Mouse (Mus musculus) kidney, postnatal 0 days (tissue): ENCODE measurements at regions not wholly inside any gene's neighbourhood (a gene's known extent, or its start where the extent isn't known, plus 50 kb on each side); places are given as distances from the start of the nearest gene placed in this dataset.

Experiments used
- ATAC-seq: fragments of 200-750 bp; cut with Nextera tagmentation; replicated peaks from 2 replicates; pipeline ENCODE4 v1.8.0; 2017; ENCODE audit warnings: low read depth, moderate number of reproducible peaks, moderate TSS enrichment, moderate library complexity; ENCODE audit not compliant: low FRiP score
- DNase-seq: peaks from one replicate; pipeline ENCODE4 v3.0.0-alpha.2; 2016; ENCODE audit warnings: low spot score
- H3K27ac ChIP-seq: fragments of 300-500 bp; sonication (generic); 2 replicates; pipeline ENCODE4 v1.5.1; 2014; ENCODE audit warnings: mild to moderate bottlenecking
- H3K27me3 ChIP-seq: fragments of 300-500 bp; sonication (generic); 2 replicates; pipeline ENCODE4 v1.6.1; 2014; ENCODE audit warnings: low read length, mixed read lengths; ENCODE audit not compliant: insufficient read depth
- H3K36me3 ChIP-seq: fragments of 300-500 bp; sonication (generic); 2 replicates; pipeline ENCODE4 v1.6.1; 2014; ENCODE audit warnings: low read length, mixed read lengths; ENCODE audit not compliant: insufficient read depth
- H3K4me1 ChIP-seq: fragments of 300-500 bp; sonication (generic); replicated peaks from 2 replicates; pipeline ENCODE4 v1.6.1; 2014; ENCODE audit warnings: antibody characterized with exemption, low read length, mixed read lengths; ENCODE audit not compliant: insufficient read depth
- H3K4me2 ChIP-seq: fragments of 300-500 bp; sonication (generic); 2 replicates; pipeline ENCODE4 v1.6.1; 2014; ENCODE audit warnings: mild to moderate bottlenecking, low read length, moderate library complexity, mixed read lengths
- H3K4me3 ChIP-seq: fragments of 300-500 bp; sonication (generic); replicated peaks from 2 replicates; pipeline ENCODE4 v1.5.1; 2014; ENCODE audit warnings: low read depth, low read length
- H3K9ac ChIP-seq: fragments of 300-500 bp; sonication (generic); 2 replicates; pipeline ENCODE4 v1.6.1; 2014; ENCODE audit warnings: low read depth, low read length
- H3K9me3 ChIP-seq: fragments of 300-500 bp; sonication (generic); replicated peaks from 2 replicates; pipeline ENCODE4 v1.6.1; 2016; ENCODE audit warnings: low read length, inconsistent platforms, mixed read lengths
- CTCF ChIP-seq: IDR thresholded peaks from 2 replicates; pipeline ENCODE4 v1.5.1; 2016; ENCODE audit warnings: antibody characterized with exemption, low read depth, mild to moderate bottlenecking, moderate library complexity
- WGBS: fragments of 180-500 bp; shearing (Covaris S2); extraction: QIAGEN DNeasy Blood & Tissue Kit; methylation state at CpG from one replicate; pipeline ENCODE4 v1.1.7; 2014; 5-methylcytosine and 5-hydroxymethylcytosine counted together

DNA sequence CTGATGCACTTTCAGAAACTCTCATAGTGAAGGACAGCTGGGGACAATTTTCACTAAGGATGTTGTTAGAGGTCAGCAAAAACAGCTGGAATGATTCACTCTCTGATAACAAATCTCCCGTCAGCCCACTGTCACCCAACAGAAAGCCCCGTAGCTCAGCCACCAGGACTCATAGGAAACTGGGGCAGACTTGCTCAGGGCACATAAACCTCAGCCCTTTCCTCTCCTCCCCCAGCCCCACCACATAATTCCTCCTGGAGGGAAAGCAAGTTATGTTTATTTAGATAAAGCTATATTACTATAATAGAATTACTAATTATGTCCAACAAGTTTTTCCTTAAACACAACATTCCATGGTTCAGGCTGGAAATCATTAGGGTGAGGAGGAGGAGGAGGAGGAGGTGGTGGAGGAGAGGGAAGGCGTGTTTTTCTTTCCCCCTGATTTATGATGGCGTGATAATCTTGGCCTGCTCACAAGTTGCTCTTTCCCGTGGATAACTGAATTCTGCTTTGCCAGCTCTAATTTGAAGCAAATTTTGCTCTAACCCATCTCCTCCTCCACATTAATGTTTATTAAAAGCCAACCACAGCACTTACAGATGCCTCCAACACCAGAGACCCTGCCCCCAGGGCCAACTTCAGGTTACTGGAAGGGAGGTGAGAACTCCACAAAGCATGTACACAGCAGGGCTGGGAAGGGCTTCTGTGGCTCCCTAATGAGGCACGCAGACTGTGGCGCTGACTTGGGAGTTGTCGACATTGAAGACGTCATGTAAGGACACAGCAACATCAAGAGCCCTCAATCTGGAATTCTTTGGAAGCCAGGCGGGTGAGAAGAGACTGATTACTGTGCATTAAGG, 475.8 kb downstream of the Dhx35 start:
- peak; percentile 63 for DNase-seq
- 24% methylated on average over 10 of the region's 10 CpGs for WGBS
- ATAC-seq = 0 out of 2 replicates have a peak, but pooled peaks have one; percentile 43

DNA sequence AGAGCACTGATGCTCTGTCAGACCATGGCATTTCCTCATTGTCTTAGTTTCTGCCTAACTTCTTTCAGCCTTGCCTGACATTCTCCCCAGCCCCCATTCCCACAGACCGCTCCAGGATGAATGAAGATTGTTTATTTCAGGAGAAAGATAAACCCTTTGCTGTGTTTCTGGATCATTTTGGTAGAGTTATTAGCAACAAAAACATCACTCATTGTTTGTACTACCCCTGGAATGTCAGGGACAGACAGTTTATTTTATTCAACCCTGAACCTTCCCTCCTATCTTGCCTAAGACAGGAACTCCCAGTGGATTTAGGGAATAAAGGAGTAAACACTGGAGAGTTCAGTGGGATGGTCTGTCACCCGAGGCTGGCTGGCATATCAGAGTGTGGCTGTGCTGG, 484.3 kb downstream of the Dhx35 start:
- no peaks in the 10 kb centered on the region for H3K4me1 ChIP-seq
- 36% methylated on average over 2 of the region's 2 CpGs for WGBS
- DNase-seq = no peak
- no peak overlapping the region for H3K27ac ChIP-seq
- H3K27me3 ChIP-seq = no peaks in the 10 kb centered on the region
- H3K4me3 ChIP-seq = no peak overlapping the region
- no peak overlapping the region for H3K4me2 ChIP-seq
- no peak overlapping the region for H3K9ac ChIP-seq
- no peaks in the 10 kb centered on the region for H3K36me3 ChIP-seq
- no peak for TF ChIP-seq CTCF
- H3K9me3 ChIP-seq = no peaks in the 10 kb centered on the region
- no peak for ATAC-seq

More for the DNA sequence above, 475.8 kb downstream of the Dhx35 start:
- Histone ChIP-seq H3K4me3 (no peak overlapping the region), H3K9ac (no peak overlapping the region), H3K27ac (no peak overlapping the region), H3K4me1 (no peaks in the 10 kb centered on the region), H3K27me3 (no peaks in the 10 kb centered on the region), H3K9me3 (no peaks in the 10 kb centered on the region), H3K36me3 (no peaks in the 10 kb centered on the region), H3K4me2 (no peak overlapping the region)
- TF ChIP-seq CTCF = no peak

GRCm38 (mm10) chr2:159281558-159282320, 487.1 kb downstream of the Dhx35 start:
- no peaks in the 10 kb centered on the region for H3K36me3 ChIP-seq
- ATAC-seq (no peak), DNase-seq (no peak)
- no peaks in the 10 kb centered on the region for H3K9me3 ChIP-seq
- H3K4me3 ChIP-seq = no peak overlapping the region
- no peak overlapping the region for H3K9ac ChIP-seq
- H3K4me1 ChIP-seq = no peaks in the 10 kb centered on the region
- no peak overlapping the region for H3K27ac ChIP-seq
- no peaks in the 10 kb centered on the region for H3K27me3 ChIP-seq
- H3K4me2 ChIP-seq = no peak overlapping the region
- WGBS = 75% methylated on average over 8 of the region's 8 CpGs
- TF ChIP-seq CTCF = no peak

DNA sequence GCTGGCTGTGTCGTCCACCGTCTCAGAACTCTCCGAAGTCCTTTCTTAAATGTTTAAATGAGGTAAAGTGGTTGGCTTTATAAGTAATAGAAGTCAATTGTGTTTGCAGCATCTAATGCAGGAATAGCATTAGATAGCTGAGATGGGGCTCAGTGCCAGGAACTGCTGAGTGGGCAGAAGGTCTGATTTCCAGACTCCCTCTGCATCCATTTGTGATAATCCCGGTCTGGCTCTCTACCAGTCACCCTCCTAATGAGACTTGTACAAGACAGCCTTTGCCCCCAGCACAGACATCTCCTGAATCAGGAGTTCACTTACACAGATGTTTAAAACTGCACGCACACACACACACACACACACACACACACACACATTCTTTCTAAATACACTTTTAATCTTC, 489.5 kb downstream of the Dhx35 start:
- H3K9ac ChIP-seq = no peak overlapping the region
- TF ChIP-seq CTCF = no peak
- no peaks in the 10 kb centered on the region for H3K36me3 ChIP-seq
- H3K4me2 ChIP-seq = no peak overlapping the region
- no peak overlapping the region for H3K4me3 ChIP-seq
- 82% methylated on average over 5 of the region's 5 CpGs for WGBS
- ATAC-seq (no peak), DNase-seq (no peak)
- H3K4me1 ChIP-seq = peaks cover 8% of the 10 kb centered on the region; the same call in 1 of the 2 replicates
- no peaks in the 10 kb centered on the region for H3K27me3 ChIP-seq
- no peaks in the 10 kb centered on the region for H3K9me3 ChIP-seq
- no peak overlapping the region for H3K27ac ChIP-seq

DNA sequence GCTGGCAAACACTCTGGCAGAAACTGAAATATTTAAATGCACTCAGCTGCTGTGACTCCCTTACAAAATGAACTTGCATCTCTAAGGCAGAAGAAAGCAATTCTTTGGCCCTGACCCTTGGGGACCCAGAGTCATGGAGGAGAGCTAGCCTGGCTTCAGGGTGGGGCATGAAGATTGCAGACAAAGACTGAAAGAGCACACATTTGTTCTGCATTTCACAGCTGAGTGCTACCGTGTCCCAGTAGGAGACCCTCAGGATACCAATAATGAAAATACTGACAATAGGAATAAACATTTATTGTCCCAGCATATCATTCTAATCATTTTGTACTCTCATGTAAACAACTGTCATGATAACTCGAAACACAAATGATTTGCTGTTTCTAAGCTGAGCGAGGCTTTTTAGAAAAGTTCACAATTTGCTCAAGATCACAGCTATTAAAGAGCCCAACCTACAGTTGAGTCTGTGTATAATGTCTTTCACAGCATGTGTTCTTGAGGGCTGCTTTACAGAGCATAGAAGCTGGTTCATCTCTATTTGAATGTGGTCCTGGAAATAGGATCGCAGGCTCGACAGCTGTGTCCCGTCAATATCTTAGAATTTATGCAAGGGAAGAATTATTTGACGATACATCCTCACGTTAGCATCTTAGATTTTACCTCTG, 490.1 kb downstream of the Dhx35 start:
- ATAC-seq (no peak), DNase-seq (no peak)
- H3K4me1 ChIP-seq = peaks cover 8% of the 10 kb centered on the region; the same call in 1 of the 2 replicates
- H3K27me3 ChIP-seq = no peaks in the 10 kb centered on the region
- 74% methylated on average over 8 of the region's 8 CpGs for WGBS
- no peaks in the 10 kb centered on the region for H3K9me3 ChIP-seq
- H3K4me3 ChIP-seq = no peak overlapping the region
- H3K27ac ChIP-seq = no peak overlapping the region
- H3K4me2 ChIP-seq = no peak overlapping the region
- no peak for TF ChIP-seq CTCF
- H3K36me3 ChIP-seq = no peaks in the 10 kb centered on the region
- no peak overlapping the region for H3K9ac ChIP-seq

DNA sequence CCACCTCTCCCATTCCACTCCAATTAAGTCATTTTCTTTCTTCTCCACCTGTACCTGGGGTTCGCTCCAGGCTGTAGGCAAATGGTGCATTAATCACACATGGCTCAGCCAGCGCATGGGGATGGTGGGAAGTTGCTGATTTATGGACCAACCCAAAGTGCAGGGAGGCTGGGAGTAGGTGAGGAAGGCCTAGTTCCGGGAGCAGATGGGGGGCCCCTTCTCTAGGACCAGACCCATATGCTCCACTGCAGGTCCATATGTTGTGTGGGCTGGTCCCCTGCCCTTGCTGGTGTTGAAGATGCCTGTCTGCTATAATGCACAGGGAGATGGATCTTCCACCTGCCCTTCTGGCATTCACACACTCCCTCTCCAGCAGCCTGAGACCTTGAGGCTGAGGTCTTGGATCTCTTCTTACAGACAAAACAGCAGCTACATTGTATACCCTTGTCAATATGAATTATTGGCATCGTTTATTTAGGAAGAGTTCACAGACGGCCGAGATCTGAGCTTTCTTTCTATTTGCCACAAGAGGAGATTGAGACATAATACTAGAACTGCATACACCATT, 493.5 kb downstream of the Dhx35 start:
- peak; percentile 48 for DNase-seq
- Histone ChIP-seq H3K9me3 (no peaks in the 10 kb centered on the region), H3K4me3 (no peak overlapping the region), H3K27ac (no peak overlapping the region), H3K27me3 (no peaks in the 10 kb centered on the region), H3K4me1 (peaks cover 8% of the 10 kb centered on the region; the same call in 1 of the 2 replicates), H3K4me2 (no peak overlapping the region), H3K36me3 (no peaks in the 10 kb centered on the region), H3K9ac (no peak overlapping the region)
- TF ChIP-seq CTCF = no peak
- WGBS = 30% methylated on average over 6 of the region's 6 CpGs
- ATAC-seq = no peak
